Mouse (Mus musculus): ENCODE data around the gene Tmem74b.

The Tmem74b gene

GRCm38 (mm10) chr2:151701231-151702145 lies at the start of gene Tmem74b:
Gene Tmem74b, plus strand, starts transcription at chr2:151702008.
- DNase-seq (ENCODE audit: low spot score in 2 of 2), result no peak

- no peak for DNase-seq (ENCODE audit: low spot score in 2 of 2)
Observed at GRCm38 (mm10) chr2:151652053-151652452, 49.8 kb upstream of the Tmem74b start.

- DNase-seq (ENCODE audit: low spot score in 2 of 2), result no peak
Observed at GRCm38 (mm10) chr2:151668433-151668832, 33.4 kb upstream of the Tmem74b start, which contains the start of gene Rad21l. Gene Rad21l, minus strand, starts transcription at chr2:151668533.

GRCm38 (mm10) chr2:151670026-151670967 lies 31.5 kb upstream of the Tmem74b start:
- no peak for DNase-seq (ENCODE audit: low spot score in 2 of 2)

GRCm38 (mm10) chr2:151670968-151671329 lies 30.9 kb upstream of the Tmem74b start:
- no peak for DNase-seq (ENCODE audit: low spot score in 2 of 2)

- no peak for DNase-seq (ENCODE audit: low spot score in 2 of 2)
Observed at GRCm38 (mm10) chr2:151676234-151676633, 25.6 kb upstream of the Tmem74b start.

GRCm38 (mm10) chr2:151682357-151682756 lies 19.5 kb upstream of the Tmem74b start:
- DNase-seq (ENCODE audit: low spot score in 2 of 2), result no peak

GRCm38 (mm10) chr2:151682976-151683375 lies 18.8 kb upstream of the Tmem74b start:
- DNase-seq (ENCODE audit: low spot score in 2 of 2), result no peak

GRCm38 (mm10) chr2:151702146-151702850 lies 490 bp downstream of the Tmem74b start:
- peak in 1 of 2 experiments; percentile 48 for DNase-seq (ENCODE audit: low spot score in 2 of 2)

GRCm38 (mm10) chr2:151702851-151703190 lies 1.0 kb downstream of the Tmem74b start:
- DNase-seq (ENCODE audit: low spot score in 2 of 2), result no peak

GRCm38 (mm10) chr2:151712647-151713046 lies 10.8 kb downstream of the Tmem74b start:
- no peak for DNase-seq (ENCODE audit: low spot score in 2 of 2)

- DNase-seq (ENCODE audit: low spot score in 2 of 2), result no peak
Observed at GRCm38 (mm10) chr2:151715526-151715925, 13.7 kb downstream of the Tmem74b start.

GRCm38 (mm10) chr2:151716318-151717055 lies 14.7 kb downstream of the Tmem74b start:
- DNase-seq (ENCODE audit: low spot score in 2 of 2), result no peak

- DNase-seq (ENCODE audit: low spot score in 2 of 2), result no peak
Observed at GRCm38 (mm10) chr2:151724094-151724493, 22.3 kb downstream of the Tmem74b start.

GRCm38 (mm10) chr2:151733151-151733865 lies 31.5 kb downstream of the Tmem74b start:
- no peak for DNase-seq (ENCODE audit: low spot score in 2 of 2)

GRCm38 (mm10) chr2:151735422-151735821 lies 33.6 kb downstream of the Tmem74b start:
- no peak for DNase-seq (ENCODE audit: low spot score in 2 of 2)

GRCm38 (mm10) chr2:151738460-151738859 lies 36.7 kb downstream of the Tmem74b start:
- DNase-seq (ENCODE audit: low spot score in 2 of 2), result no peak

GRCm38 (mm10) chr2:151739081-151739480 lies 37.3 kb downstream of the Tmem74b start:
- DNase-seq (ENCODE audit: low spot score in 2 of 2), result no peak

- no peak for DNase-seq (ENCODE audit: low spot score in 2 of 2)
Observed at GRCm38 (mm10) chr2:151739505-151739904, 37.7 kb downstream of the Tmem74b start.

All from frontal cortex, postnatal 10 days (tissue).